Mouse (Mus musculus) embryo, embryonic 10.5 days (tissue): ENCODE data around the gene Pgam2.

Source experiments
- DNase-seq: peaks from one replicate; pipeline ENCODE4 v3.0.0-alpha.2; 2015; ENCODE audit warnings: low spot score

Pgam2 gene

DNA sequence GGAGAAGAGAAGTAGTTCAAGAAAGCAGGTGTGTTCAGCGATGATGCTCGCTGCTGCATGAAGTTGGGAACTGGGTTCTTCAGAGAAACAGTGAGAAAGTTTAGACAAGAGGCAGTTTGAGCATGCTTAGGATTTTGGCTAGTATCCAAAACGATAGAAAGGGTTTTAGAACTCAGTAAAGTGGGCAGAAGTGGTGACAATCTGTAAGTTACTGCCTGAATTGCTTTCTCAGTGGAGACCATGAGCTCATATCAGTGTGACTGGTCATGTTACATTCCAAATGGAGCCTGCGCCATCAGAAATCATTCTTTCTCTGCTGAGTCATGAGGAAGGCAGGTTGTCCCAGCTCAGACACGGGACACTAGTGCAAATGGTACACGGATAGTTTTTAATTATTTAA is 37.5 kb downstream of the Pgam2 start:
- no peak for DNase-seq

DNA sequence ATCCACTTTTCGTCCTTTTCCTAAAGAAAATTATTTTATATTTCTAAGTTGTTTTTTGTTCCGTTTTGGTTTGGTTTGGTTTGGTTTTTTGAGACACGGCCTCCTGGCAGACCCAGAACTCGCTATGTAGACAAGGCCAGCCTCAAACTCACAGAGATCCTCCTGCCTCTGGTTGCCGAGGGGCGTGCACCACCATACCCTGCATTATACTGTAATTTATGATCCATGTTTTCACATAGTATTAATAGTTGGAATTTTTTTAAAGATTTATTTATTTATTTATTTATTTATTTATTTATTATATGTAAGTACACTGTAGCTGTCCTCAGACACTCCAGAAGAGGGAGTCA is 40.9 kb downstream of the Pgam2 start:
- DNase-seq: no peak

GRCm38 (mm10) chr11:5761820-5762632 is 41.5 kb downstream of the Pgam2 start, which contains the start of gene Urgcp:
TSS of gene Urgcp (minus strand) at chr11:5762376.
- DNase-seq: peak; percentile 96

DNA sequence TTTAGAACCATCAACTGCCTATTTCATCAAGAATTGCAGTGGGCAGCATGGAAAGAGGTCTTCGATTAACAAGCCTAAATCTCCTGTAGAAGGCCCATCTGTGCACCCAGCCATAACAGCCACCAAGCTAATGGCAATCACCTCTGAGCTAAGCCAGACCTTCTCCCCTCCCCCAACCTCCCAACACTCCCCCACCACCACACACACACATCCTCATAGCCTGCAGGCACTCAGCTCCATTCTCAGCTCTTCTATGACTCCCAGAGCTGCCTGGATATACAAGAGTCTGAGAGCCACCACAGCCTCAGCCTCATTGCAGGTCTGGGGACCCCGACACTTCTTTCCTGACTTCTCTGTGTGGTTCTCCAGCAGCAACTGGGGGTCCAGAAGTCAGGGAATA is 49.8 kb downstream of the Pgam2 start:
- no peak for DNase-seq
